Mouse (Mus musculus) small intestine, adult 2 months (tissue): Measurements from ENCODE around the gene Fam205c. TPM values are rescaled to one million over a fixed set of nuclear protein-coding genes. Genes with fewer than 3 reads are reported as not detected.
"Not testable (repeated sequence)": the region's sequence is repeated elsewhere in the genome, so short reads cannot be mapped to it uniquely, and the experiment has no call there.

Experiments used
- H3K27ac ChIP-seq: fragments of 200-500 bp; 2 replicates; pipeline ENCODE4 v1.5.1; 2012; ENCODE audit warnings: low read depth, low read length, control low read depth, inconsistent platforms; ENCODE audit not compliant: insufficient read depth
- H3K27me3 ChIP-seq: fragments of 200-500 bp; 2 replicates; pipeline ENCODE4 v1.6.1; 2012; ENCODE audit warnings: mild to moderate bottlenecking, moderate library complexity, low read length, inconsistent platforms; ENCODE audit not compliant: control insufficient read depth, insufficient read depth
- H3K36me3 ChIP-seq: fragments of 200-500 bp; 2 replicates; pipeline ENCODE4 v1.6.1; 2012; ENCODE audit warnings: mild to moderate bottlenecking, low read length, control low read depth, inconsistent platforms; ENCODE audit not compliant: control insufficient read depth, insufficient read depth
- H3K4me1 ChIP-seq: fragments of 200-500 bp; 2 replicates; pipeline ENCODE4 v1.6.1; 2012; ENCODE audit warnings: low read length, inconsistent platforms, mixed read lengths; ENCODE audit not compliant: control insufficient read depth, insufficient read depth, insufficient read length
- H3K4me3 ChIP-seq: fragments of 200-500 bp; 2 replicates; pipeline ENCODE4 v1.5.1; 2012; ENCODE audit warnings: low read depth, mild to moderate bottlenecking, control low read depth, inconsistent platforms, low read length, moderate library complexity
- CTCF ChIP-seq: fragments of 200-500 bp; IDR thresholded peaks from 2 replicates; pipeline ENCODE4 v1.5.1; 2012; ENCODE audit warnings: low read depth, mild to moderate bottlenecking, control low read depth, inconsistent platforms, low read length, moderate library complexity, mixed read lengths; ENCODE audit not compliant: insufficient replicate concordance, insufficient read length; ENCODE audit errors: extremely low read depth
- POLR2A ChIP-seq: fragments of 200-500 bp; IDR thresholded peaks from 2 replicates; pipeline ENCODE4 v1.6.1; 2012; ENCODE audit warnings: low read depth, mild to moderate bottlenecking, control low read depth, inconsistent platforms, low read length, moderate library complexity
- WGBS: fragments of 180-500 bp; shearing (Covaris S2); methylation state at CpG from one replicate; pipeline ENCODE4 v1.1.7; 2018; 5-methylcytosine and 5-hydroxymethylcytosine counted together
- polyA plus RNA-seq: library from polyadenylated mRNA; depleted of rRNA; stranded (reverse); fragments of >200 nt; gene quantifications from 2 replicates; pipeline ENCODE4 v1.2.3, GENCODE M21; 2012; rRNA removed

Gene Fam205c
- polyA plus RNA-seq, 1 experiment, result not detected

DNA sequence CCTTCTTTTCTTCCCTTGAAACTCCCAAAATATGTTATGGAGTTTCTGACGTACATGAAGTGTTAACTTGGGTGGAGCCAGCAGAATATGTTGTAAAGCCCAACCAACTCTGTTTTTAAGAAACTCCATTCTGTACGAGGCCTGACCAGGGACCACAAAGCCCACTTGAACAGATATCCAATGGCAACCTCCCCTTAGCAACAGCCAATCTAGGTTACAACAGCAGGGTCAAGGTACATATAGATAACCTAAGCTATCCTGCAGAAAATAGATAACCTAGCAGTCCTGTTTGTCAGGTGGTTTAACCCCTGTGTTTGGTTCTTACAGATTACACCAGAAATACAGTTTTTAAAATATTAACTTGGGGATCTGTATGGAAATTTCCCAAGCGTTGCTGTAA, 6.6 kb downstream of the Fam205c start:
- no peaks in the 10 kb centered on the region for H3K27me3 ChIP-seq
- no peak for TF ChIP-seq CTCF
- TF ChIP-seq POLR2A, result no peak
- H3K36me3 ChIP-seq, result no peaks in the 10 kb centered on the region
- no peak overlapping the region for H3K4me3 ChIP-seq
- no peak overlapping the region for H3K27ac ChIP-seq
- H3K4me1 ChIP-seq, result no peaks in the 10 kb centered on the region
- WGBS, result 26% methylated on average over 3 of the region's 3 CpGs

- WGBS, result 82% methylated on average over 4 of the region's 5 CpGs
These were observed 10.5 kb downstream of the Fam205c start for GRCm38 (mm10) chr4:42863487-42863886.

DNA sequence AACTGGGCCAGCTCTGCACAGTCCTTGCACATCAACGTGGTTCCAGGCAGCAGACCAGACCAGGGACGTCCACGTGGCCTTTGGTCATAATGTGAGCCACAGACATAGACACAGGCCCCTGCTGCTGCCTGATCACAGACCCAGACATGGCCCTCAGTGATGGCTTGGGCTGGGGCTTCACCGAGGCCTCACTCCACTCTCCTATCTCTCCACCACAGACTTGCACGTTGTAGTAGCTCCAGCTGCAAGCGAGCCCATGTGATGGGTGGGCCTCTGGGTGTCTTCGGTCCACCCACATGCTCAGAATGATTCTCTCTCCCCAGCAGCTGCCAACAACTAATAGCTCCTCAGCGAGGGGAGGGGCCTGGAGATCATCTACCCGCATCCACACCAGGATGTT, 13.6 kb downstream of the Fam205c start:
- H3K27me3 ChIP-seq, result not testable (repeated sequence)
- WGBS, result 73% methylated on average over 9 of the region's 9 CpGs

More at GRCm38 (mm10) chr4:42863487-42863886, 10.5 kb downstream of the Fam205c start:
- H3K27me3 ChIP-seq, H3K36me3 ChIP-seq, H3K4me1 ChIP-seq, H3K27ac ChIP-seq, H3K4me3 ChIP-seq: not testable (repeated sequence)

DNA sequence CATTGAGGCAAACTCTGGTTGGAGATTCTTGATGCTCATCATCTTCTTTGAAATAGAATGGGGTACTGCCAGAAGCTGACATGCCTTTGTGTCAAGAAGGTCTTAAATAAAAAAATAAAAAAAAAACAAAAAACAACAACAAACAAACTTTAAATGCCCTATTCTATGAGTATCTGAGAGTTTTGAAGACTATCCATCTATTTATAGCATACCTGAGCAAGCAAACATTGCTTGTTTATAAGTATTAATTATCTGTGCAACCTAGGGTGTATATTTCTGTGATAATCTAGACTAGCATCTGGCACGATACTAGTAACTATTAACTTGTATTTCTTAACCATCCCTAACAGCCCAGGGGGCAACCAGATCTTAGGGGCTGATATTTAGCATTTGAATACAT, 17.4 kb downstream of the Fam205c start, which contains the start of gene Gm12394:
TSS of gene Gm12394 (minus strand) at position 101 of the 400 bp plus-strand sequence.
- H3K4me1 ChIP-seq, H3K27me3 ChIP-seq, H3K36me3 ChIP-seq, H3K27ac ChIP-seq, H3K4me3 ChIP-seq: not testable (repeated sequence)
- 77% methylated on average over 1 of the region's 1 CpGs for WGBS

More for the DNA sequence above, 13.6 kb downstream of the Fam205c start:
- H3K36me3 ChIP-seq, H3K27ac ChIP-seq, H3K4me1 ChIP-seq, H3K4me3 ChIP-seq: not testable (repeated sequence)

DNA sequence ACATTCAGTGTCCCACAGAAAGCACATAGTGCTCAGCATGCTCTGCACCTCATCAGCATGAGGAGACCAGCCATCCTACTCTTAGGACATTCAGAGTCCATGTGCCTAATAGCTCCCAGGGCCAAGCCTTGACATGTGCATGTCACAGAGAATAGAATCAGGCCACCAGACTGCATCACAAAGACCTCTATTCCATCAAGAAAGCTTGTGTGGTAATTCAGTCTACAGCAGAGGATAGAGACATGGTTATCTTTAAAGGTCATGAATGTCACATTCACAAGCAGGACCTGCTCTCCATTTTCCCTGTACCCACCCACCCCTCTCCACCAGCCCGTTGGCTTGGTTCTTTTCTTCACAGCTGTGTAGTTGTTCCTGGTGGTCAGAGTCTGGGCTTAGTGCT, 20.2 kb downstream of the Fam205c start, which contains the start of gene Fam205a1:
TSS of gene Fam205a1 (minus strand) at position 101 of the 400 bp plus-strand sequence.
- H3K36me3 ChIP-seq, H3K4me1 ChIP-seq, H3K27ac ChIP-seq, H3K4me3 ChIP-seq, H3K27me3 ChIP-seq: not testable (repeated sequence)
- 87% methylated on average over 1 of the region's 1 CpGs for WGBS

Other genes with a start within 250 kb of the Fam205c start
- gene Gm2564, start 244.5 kb downstream of the Fam205c start, polyA plus RNA-seq, result 0.61 and 1.3 TPM in 2 replicates
- not detected in 2 replicates for gene Ccl27b, start 219.0 kb downstream of the Fam205c start, polyA plus RNA-seq
- gene Il11ra2, start 212.3 kb downstream of the Fam205c start, polyA plus RNA-seq, result not detected in 2 replicates
- not detected in 2 replicates for gene 4930578G10Rik, start 138.7 kb downstream of the Fam205c start, polyA plus RNA-seq
- gene Ccl19, start 117.7 kb downstream of the Fam205c start, polyA plus RNA-seq, result 6.3 and 7.7 TPM in 2 replicates
- 31.7 and 33.1 TPM in 2 replicates for gene Ccl21a, start 100.2 kb downstream of the Fam205c start, polyA plus RNA-seq
- gene Fam205a1, start 20.3 kb downstream of the Fam205c start, polyA plus RNA-seq, result not detected in 2 replicates
- not detected in 2 replicates for gene Gm12394, start 17.5 kb downstream of the Fam205c start, polyA plus RNA-seq
- 0.37 and 0.46 TPM in 2 replicates for gene Phf24, start 42.4 kb upstream of the Fam205c start, polyA plus RNA-seq
- 4.2 and 6.5 TPM in 2 replicates for gene Dnajb5, start 75.6 kb upstream of the Fam205c start, polyA plus RNA-seq
- not detected in 2 replicates for gene 1700022I11Rik, start 95.4 kb upstream of the Fam205c start, polyA plus RNA-seq
- gene Vcp, start 126.3 kb upstream of the Fam205c start, polyA plus RNA-seq, result 44.3 and 78.2 TPM in 2 replicates
- 3.9 and 9.5 TPM in 2 replicates for gene Fancg, start 136.3 kb upstream of the Fam205c start, polyA plus RNA-seq
- gene Pigo, start 151.6 kb upstream of the Fam205c start, polyA plus RNA-seq, result 20.0 and 30.6 TPM in 2 replicates
- gene Stoml2, start 157.5 kb upstream of the Fam205c start, polyA plus RNA-seq, result 38.7 and 62.8 TPM in 2 replicates
- 36.1 and 70.5 TPM in 2 replicates for gene Fam214b, start 172.0 kb upstream of the Fam205c start, polyA plus RNA-seq
- gene Unc13b, start 184.7 kb upstream of the Fam205c start, polyA plus RNA-seq, result 5.5 and 7.0 TPM in 2 replicates